Mouse (Mus musculus) bone marrow macrophage, adult 2 months (primary cell): ENCODE measurements around the gene Lgals3bp.
A peak's percentile ranks its signal among the peaks of the same experiment; 100 is the strongest.

Source experiments
- CTCF ChIP-seq: IDR thresholded peaks from 2 replicates; pipeline ENCODE4 v1.5.1; 2012; ENCODE audit warnings: low read depth, mild to moderate bottlenecking, low read length, moderate library complexity
- POLR2A ChIP-seq: IDR thresholded peaks from 2 replicates; pipeline ENCODE4 v1.6.1; 2012; ENCODE audit warnings: mild to moderate bottlenecking, low read depth, low read length, borderline replicate concordance

- TF ChIP-seq CTCF (peak; percentile 32; the same call in 1 of the 2 replicates), POLR2A (no peak)
Observed at GRCm38 (mm10) chr11:118368330-118368729, 33.6 kb downstream of the Lgals3bp start.
